Mouse (Mus musculus) testis, adult 2 months (tissue): ENCODE results near the gene Ftl1. TPM values are rescaled to one million over a fixed set of nuclear protein-coding genes. Genes with fewer than 3 reads are reported as not detected.
A peak's percentile ranks its signal among the peaks of the same experiment; 100 is the strongest.

Source experiments
- H3K27ac ChIP-seq: fragments of 200-500 bp; 2 replicates; pipeline ENCODE4 v1.5.1; 2012; ENCODE audit warnings: low read depth, low read length; ENCODE audit not compliant: control insufficient read depth, insufficient read depth
- H3K27me3 ChIP-seq: fragments of 200-500 bp; 2 replicates; pipeline ENCODE4 v1.6.1; 2012; ENCODE audit warnings: mild to moderate bottlenecking, low read length, moderate library complexity; ENCODE audit not compliant: control insufficient read depth, insufficient read depth
- H3K36me3 ChIP-seq: fragments of 200-500 bp; 2 replicates; pipeline ENCODE4 v1.6.1; 2012; ENCODE audit warnings: mild to moderate bottlenecking, low read length; ENCODE audit not compliant: control insufficient read depth, insufficient read depth
- H3K4me1 ChIP-seq: fragments of 200-500 bp; 2 replicates; pipeline ENCODE4 v1.6.1; 2012; ENCODE audit warnings: low read length; ENCODE audit not compliant: control insufficient read depth, insufficient read depth
- H3K4me3 ChIP-seq: fragments of 200-500 bp; 2 replicates; pipeline ENCODE4 v1.5.1; 2012; ENCODE audit warnings: low read depth, mild to moderate bottlenecking, low read length, moderate library complexity, mixed read lengths; ENCODE audit not compliant: control insufficient read depth
- CTCF ChIP-seq: fragments of 200-500 bp; IDR thresholded peaks from 2 replicates; pipeline ENCODE4 v1.5.1; 2012; ENCODE audit warnings: low read depth, mild to moderate bottlenecking, inconsistent platforms, low read length, moderate library complexity; ENCODE audit not compliant: control insufficient read depth, insufficient read depth, insufficient replicate concordance
- POLR2A ChIP-seq: fragments of 200-500 bp; IDR thresholded peaks from 2 replicates; pipeline ENCODE4 v1.6.1; 2012; ENCODE audit warnings: low read depth, mild to moderate bottlenecking, inconsistent platforms, low read length, moderate library complexity; ENCODE audit not compliant: control insufficient read depth
- polyA plus RNA-seq: library from polyadenylated mRNA; depleted of rRNA; stranded (reverse); fragments of >200 nt; gene quantifications from 2 replicates; pipeline ENCODE4 v1.2.3, GENCODE M21; 2012

Ftl1 gene
- polyA plus RNA-seq, 1 experiment: 152 TPM

- no peak for TF ChIP-seq CTCF
- TF ChIP-seq POLR2A: no peak
- Histone ChIP-seq H3K4me1 (peaks cover 25% of the 10 kb centered on the region), H3K27ac (peak overlapping the region; percentile 94), H3K27me3 (no peaks in the 10 kb centered on the region), H3K36me3 (no peaks in the 10 kb centered on the region; the same call in 1 of the 2 replicates), H3K4me3 (peak overlapping the region; percentile 90)
These were observed 25.9 kb downstream of the Ftl1 start for GRCm38 (mm10) chr7:45433835-45434202.

GRCm38 (mm10) chr7:45426556-45426955 is 33.1 kb downstream of the Ftl1 start:
- no peaks in the 10 kb centered on the region for H3K27me3 ChIP-seq
- TF ChIP-seq CTCF: no peak
- TF ChIP-seq POLR2A: no peak
- peaks cover 1% of the 10 kb centered on the region for H3K36me3 ChIP-seq
- no peak overlapping the region for H3K4me3 ChIP-seq
- H3K4me1 ChIP-seq: no peaks in the 10 kb centered on the region; the same call in none of the 2 replicates
- H3K27ac ChIP-seq: no peak overlapping the region

- Histone ChIP-seq H3K4me3 (no peak overlapping the region; the same call in 1 of the 2 replicates), H3K27ac (no peak overlapping the region), H3K27me3 (no peaks in the 10 kb centered on the region), H3K4me1 (peaks cover 13% of the 10 kb centered on the region), H3K36me3 (no peaks in the 10 kb centered on the region; the same call in 1 of the 2 replicates)
- no peak for TF ChIP-seq POLR2A
- no peak for TF ChIP-seq CTCF
These were observed 38.5 kb downstream of the Ftl1 start for GRCm38 (mm10) chr7:45421194-45421593.

- TF ChIP-seq POLR2A (no peak), CTCF (no peak)
- Histone ChIP-seq H3K4me3 (peak within 1 kb of the TSS; percentile 86), H3K4me1 (peaks cover 16% of the 10 kb centered on the region), H3K27me3 (peaks cover 2% of the 10 kb centered on the region; the same call in 1 of the 2 replicates), H3K27ac (no peak within 1 kb of the TSS), H3K36me3 (no peaks in the 10 kb centered on the region; the same call in 1 of the 2 replicates)
These were observed 39.1 kb downstream of the Ftl1 start, which contains the start of gene Lhb for GRCm38 (mm10) chr7:45420615-45420919. Gene Lhb (plus strand): TSS chr7:45420820.

- peaks cover 2% of the 10 kb centered on the region; the same call in 1 of the 2 replicates for H3K27me3 ChIP-seq
- H3K27ac ChIP-seq: no peak overlapping the region
- TF ChIP-seq POLR2A: no peak
- no peak for TF ChIP-seq CTCF
- H3K4me3 ChIP-seq: peak overlapping the region; percentile 86
- no peaks in the 10 kb centered on the region; the same call in 1 of the 2 replicates for H3K36me3 ChIP-seq
- H3K4me1 ChIP-seq: peaks cover 17% of the 10 kb centered on the region
These were observed 39.6 kb downstream of the Ftl1 start for GRCm38 (mm10) chr7:45419859-45420614.

GRCm38 (mm10) chr7:45417962-45418492 is 41.7 kb downstream of the Ftl1 start:
- H3K27me3 ChIP-seq: peaks cover 10% of the 10 kb centered on the region
- H3K4me1 ChIP-seq: peaks cover 37% of the 10 kb centered on the region
- H3K27ac ChIP-seq: peak overlapping the region; percentile 70
- H3K36me3 ChIP-seq: no peaks in the 10 kb centered on the region; the same call in 1 of the 2 replicates
- peak overlapping the region; percentile 86 for H3K4me3 ChIP-seq
- peak; percentile 51; the same call in 1 of the 2 replicates for TF ChIP-seq POLR2A
- no peak for TF ChIP-seq CTCF

GRCm38 (mm10) chr7:45415636-45416035 is 44.0 kb downstream of the Ftl1 start:
- H3K4me3 ChIP-seq: peak overlapping the region; percentile 72
- no peaks in the 10 kb centered on the region for H3K36me3 ChIP-seq
- no peak for TF ChIP-seq CTCF
- no peak for TF ChIP-seq POLR2A
- H3K27me3 ChIP-seq: peaks cover 10% of the 10 kb centered on the region
- H3K4me1 ChIP-seq: peaks cover 38% of the 10 kb centered on the region
- H3K27ac ChIP-seq: no peak overlapping the region
